Mouse (Mus musculus) hindbrain, embryonic 10.5 days (tissue): ENCODE measurements around the gene Klhl9. TPM values are rescaled to one million over a fixed set of nuclear protein-coding genes. Genes with fewer than 3 reads are reported as not detected.
"Not testable (repeated sequence)": the region's sequence is repeated elsewhere in the genome, so short reads cannot be mapped to it uniquely, and the experiment has no call there.

Experiments used
- DNase-seq: peaks from one replicate; pipeline ENCODE4 v3.0.0-alpha.2; 2017; ENCODE audit warnings: low spot score
- H3K27ac ChIP-seq: fragments of 300-500 bp; sonication (generic); 2 replicates; pipeline ENCODE4 v1.5.1; 2016; ENCODE audit warnings: mild to moderate bottlenecking, moderate library complexity
- H3K27me3 ChIP-seq: fragments of 300-500 bp; sonication (generic); 2 replicates; pipeline ENCODE4 v1.6.1; 2016; ENCODE audit warnings: mild to moderate bottlenecking; ENCODE audit not compliant: poor library complexity, insufficient read depth, severe bottlenecking
- H3K36me3 ChIP-seq: fragments of 300-500 bp; sonication (generic); 2 replicates; pipeline ENCODE4 v1.6.1; 2016; ENCODE audit warnings: mild to moderate bottlenecking, moderate library complexity
- H3K4me1 ChIP-seq: fragments of 300-500 bp; sonication (generic); replicated peaks from 2 replicates; pipeline ENCODE4 v1.6.1; 2016; ENCODE audit warnings: mild to moderate bottlenecking
- H3K4me3 ChIP-seq: fragments of 300-500 bp; sonication (generic); 2 replicates; pipeline ENCODE4 v1.5.1; 2016; ENCODE audit warnings: mild to moderate bottlenecking, moderate library complexity
- H3K9me3 ChIP-seq: fragments of 300-500 bp; sonication (generic); 2 replicates; pipeline ENCODE4 v1.6.1; 2016; ENCODE audit warnings: mild to moderate bottlenecking, moderate library complexity
- WGBS: fragments of 180-500 bp; shearing (Covaris S2); methylation state at CpG from one replicate; pipeline ENCODE4 v1.1.7; 2016; 5-methylcytosine and 5-hydroxymethylcytosine counted together
- polyA plus RNA-seq: library from polyadenylated mRNA; unstranded; fragments of >200 nt; fragmentation: Nextera tagmentation; extraction: Ambion mirVana; gene quantifications from 2 replicates; pipeline ENCODE4 v1.2.1, GENCODE M21; 2016

The Klhl9 gene
- 74.4 and 90.5 TPM in 2 replicates for polyA plus RNA-seq

- under 1% methylated on average over 82 of the region's 82 CpGs for WGBS
- H3K27me3 ChIP-seq, result no peaks in the 10 kb centered on the region
- peaks cover 40% of the 10 kb centered on the region for H3K36me3 ChIP-seq
These were observed at the start of gene Klhl9, which contains the start of gene Gm26566 for GRCm38 (mm10) chr4:88721791-88722721. Klhl9 (minus strand) TSS chr4:88722465. Gm26566 (plus strand) TSS chr4:88721805.

DNA sequence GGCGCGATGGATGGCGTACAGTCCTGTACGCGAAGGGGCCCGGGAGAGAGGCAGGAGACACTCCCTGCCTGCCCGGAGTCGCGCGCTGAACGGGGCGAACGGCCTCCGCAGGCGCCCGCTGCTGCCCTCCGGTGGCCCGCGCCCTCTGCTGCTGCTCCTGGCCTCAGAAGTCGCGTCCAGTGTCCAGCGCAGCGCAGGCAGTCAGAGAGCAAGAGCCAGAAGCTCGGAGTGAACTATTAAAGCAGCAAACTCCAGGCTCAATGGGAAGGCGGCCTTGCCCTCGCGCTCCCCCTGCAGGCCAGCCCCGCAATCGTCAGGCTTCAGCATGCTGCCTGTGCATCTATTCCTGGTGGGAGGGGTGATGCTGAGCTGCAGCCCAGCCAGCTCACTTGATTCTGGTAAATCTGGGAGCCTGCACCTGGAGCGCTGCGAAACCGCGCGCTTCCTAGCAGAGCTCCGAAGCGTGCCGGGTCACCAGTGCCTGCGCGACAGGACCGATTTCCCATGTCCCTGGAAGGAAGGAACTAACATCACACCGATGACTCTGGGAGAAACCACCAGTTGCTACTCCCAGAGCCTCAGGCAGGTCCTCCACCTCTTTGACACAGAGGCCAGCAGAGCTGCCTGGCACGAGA is 41.2 kb upstream of the Klhl9 start:
- H3K27me3 ChIP-seq, H3K4me1 ChIP-seq, H3K27ac ChIP-seq, H3K36me3 ChIP-seq, H3K9me3 ChIP-seq: not testable (repeated sequence)
- peak overlapping the region; percentile 40 for H3K4me3 ChIP-seq
- WGBS, result 2% methylated on average over 42 of the region's 42 CpGs
- peak; percentile 79 for DNase-seq

More at GRCm38 (mm10) chr4:88721791-88722721, at the start of gene Klhl9, which contains the start of gene Gm26566:
- Histone ChIP-seq H3K9me3 (no peaks in the 10 kb centered on the region), H3K4me1 (peaks cover 37% of the 10 kb centered on the region), H3K4me3 (peak within 1 kb of the TSS; percentile 95), H3K27ac (peak within 1 kb of the TSS; percentile 99)
- peak; percentile 96 for DNase-seq

- not testable (repeated sequence) for H3K9me3 ChIP-seq, DNase-seq, H3K4me3 ChIP-seq, H3K27ac ChIP-seq, H3K4me1 ChIP-seq, H3K27me3 ChIP-seq, H3K36me3 ChIP-seq
- 54% methylated on average over 9 of the region's 9 CpGs for WGBS
These were observed 40.1 kb upstream of the Klhl9 start for GRCm38 (mm10) chr4:88762341-88762740.

- not testable (repeated sequence) for DNase-seq, H3K4me3 ChIP-seq, H3K27ac ChIP-seq, H3K27me3 ChIP-seq, H3K9me3 ChIP-seq, H3K4me1 ChIP-seq, H3K36me3 ChIP-seq
- WGBS, result 78% methylated on average over 6 of the region's 8 CpGs
These were observed 39.5 kb upstream of the Klhl9 start for GRCm38 (mm10) chr4:88761776-88762175.

DNA sequence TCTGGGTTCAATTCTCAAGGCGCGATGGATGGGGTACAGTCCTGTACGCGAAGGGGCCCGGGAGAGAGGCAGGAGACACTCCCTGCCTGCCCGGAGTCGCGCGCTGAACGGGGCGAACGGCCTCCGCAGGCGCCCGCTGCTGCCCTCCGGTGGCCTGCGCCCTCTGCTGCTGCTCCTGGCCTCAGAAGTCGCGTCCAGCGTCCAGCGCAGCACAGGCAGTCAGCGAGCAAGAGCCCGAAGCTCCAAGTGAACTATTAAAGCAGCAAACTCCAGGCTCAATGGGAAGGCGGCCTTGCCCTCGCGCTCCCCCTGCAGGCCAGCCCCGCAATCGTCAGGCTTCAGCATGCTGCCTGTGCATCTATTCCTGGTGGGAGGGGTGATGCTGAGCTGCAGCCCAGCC is 38.2 kb upstream of the Klhl9 start:
- peak; percentile 75 for DNase-seq
- H3K27ac ChIP-seq, H3K4me1 ChIP-seq, H3K36me3 ChIP-seq, H3K27me3 ChIP-seq, H3K9me3 ChIP-seq: not testable (repeated sequence)
- H3K4me3 ChIP-seq, result peak overlapping the region; percentile 43
- WGBS, result under 1% methylated on average over 28 of the region's 28 CpGs

DNA sequence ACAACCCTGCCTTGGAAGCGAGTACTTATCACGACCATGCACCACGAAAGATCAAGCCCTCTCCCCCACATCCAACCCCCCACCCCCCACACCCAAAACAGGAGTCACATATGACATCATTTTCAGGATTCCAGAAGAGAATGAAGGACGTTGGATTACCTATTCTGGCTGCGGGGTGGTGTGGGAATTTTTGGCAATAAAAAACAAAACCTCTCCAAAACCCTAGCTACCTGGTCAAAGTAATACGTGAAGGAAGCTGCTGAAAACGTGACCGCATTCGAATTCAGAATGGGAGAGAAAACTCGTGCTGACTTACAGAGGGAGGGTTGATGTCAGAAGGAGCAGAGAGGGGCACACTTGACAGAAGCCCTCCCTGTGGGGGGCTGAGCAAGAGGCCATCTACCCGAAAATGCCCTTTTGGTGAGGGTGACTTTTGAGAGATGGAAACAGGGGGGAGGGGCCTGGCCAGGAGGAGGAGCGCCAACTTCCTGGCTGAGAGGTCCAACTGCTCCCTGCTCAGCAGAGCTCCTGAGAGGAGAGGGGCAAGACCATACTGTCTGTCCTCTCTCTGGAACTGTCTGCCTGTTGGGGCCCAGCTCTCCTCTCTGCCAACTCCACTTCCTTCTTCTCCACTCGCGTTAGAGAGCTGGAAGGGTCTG is 37.5 kb upstream of the Klhl9 start, which contains the start of gene Gm13283:
Gene Gm13283, plus strand, starts transcription at position 510 of the 659 bp plus-strand sequence.
- DNase-seq, H3K27ac ChIP-seq, H3K27me3 ChIP-seq, H3K36me3 ChIP-seq, H3K9me3 ChIP-seq, H3K4me1 ChIP-seq: not testable (repeated sequence)
- H3K4me3 ChIP-seq, result peak within 1 kb of the TSS; percentile 43
- WGBS, result 22% methylated on average over 11 of the region's 14 CpGs

DNA sequence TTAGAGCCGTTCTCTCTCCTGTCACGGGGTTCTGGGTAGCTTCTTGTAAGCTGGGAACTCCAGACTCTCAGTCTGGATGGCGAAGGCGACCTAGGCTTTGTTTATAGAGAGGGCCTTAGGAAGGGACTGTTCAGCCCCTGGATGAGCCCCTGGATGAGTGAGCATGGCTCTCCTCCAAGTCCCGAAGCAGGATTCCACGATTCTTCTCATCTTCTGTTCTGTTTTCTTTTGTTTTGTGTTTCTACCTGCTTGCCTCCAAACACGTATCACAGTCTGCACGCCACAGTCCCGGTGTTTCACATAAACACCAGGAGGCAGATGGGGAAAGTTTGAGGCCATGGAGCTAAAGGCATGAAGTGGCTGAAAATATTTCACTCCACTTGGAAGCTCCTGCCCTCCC is 36.5 kb upstream of the Klhl9 start:
- not testable (repeated sequence) for H3K4me3 ChIP-seq, H3K36me3 ChIP-seq, DNase-seq, H3K27ac ChIP-seq, H3K4me1 ChIP-seq, H3K27me3 ChIP-seq, H3K9me3 ChIP-seq
- 89% methylated on average over 9 of the region's 9 CpGs for WGBS

DNA sequence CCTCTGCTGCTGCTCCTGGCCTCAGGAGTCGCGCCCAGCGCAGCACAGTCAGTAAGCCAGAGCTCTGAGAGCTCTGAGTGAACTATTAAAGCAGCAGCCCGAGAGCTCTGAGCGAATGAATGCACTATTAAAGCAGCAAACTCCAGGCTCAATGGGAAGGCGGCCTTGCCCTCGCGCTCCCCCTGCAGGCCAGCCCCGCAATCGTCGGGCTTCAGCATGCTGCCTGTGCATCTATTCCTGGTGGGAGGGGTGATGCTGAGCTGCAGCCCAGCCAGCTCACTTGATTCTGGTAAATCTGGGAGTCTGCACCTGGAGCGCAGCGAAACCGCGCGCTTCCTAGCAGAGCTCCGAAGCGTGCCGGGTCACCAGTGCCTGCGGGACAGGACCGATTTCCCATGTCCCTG is 35.4 kb upstream of the Klhl9 start:
- not testable (repeated sequence) for H3K4me1 ChIP-seq, H3K36me3 ChIP-seq, H3K27me3 ChIP-seq, H3K9me3 ChIP-seq
- peak; percentile 88 for DNase-seq
- Histone ChIP-seq H3K27ac (peak overlapping the region; percentile 90), H3K4me3 (peak overlapping the region; percentile 60)
- WGBS, result under 1% methylated on average over 21 of the region's 21 CpGs

- WGBS, result 13% methylated on average over 29 of the region's 31 CpGs
- not testable (repeated sequence) for H3K9me3 ChIP-seq, H3K4me1 ChIP-seq, H3K27me3 ChIP-seq, H3K36me3 ChIP-seq
- Histone ChIP-seq H3K4me3 (peak overlapping the region; percentile 60), H3K27ac (peak overlapping the region; percentile 90)
- peak; percentile 60 for DNase-seq
These were observed 34.6 kb upstream of the Klhl9 start for GRCm38 (mm10) chr4:88756581-88757513.

DNA sequence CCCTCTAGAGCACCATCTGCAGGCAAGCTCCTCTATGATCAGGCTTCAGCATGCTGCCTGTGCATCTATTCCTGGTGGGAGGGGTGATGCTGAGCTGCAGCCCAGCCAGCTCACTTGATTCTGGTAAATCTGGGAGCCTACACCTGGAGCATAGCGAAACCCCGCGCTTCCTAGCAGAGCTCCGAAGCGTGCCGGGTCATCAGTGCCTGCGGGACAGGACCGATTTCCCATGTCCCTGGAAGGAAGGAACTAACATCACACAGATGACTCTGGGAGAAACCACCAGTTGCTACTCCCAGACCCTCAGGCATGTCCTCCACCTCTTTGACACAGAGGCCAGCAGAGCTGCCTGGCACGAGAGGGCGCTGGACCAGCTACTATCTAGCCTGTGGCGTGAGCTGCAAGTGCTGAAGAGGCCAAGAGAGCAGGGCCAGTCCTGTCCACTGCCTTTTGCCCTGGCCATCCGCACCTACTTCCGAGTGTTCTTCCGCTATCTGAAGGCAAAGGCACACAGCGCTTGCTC is 32.6 kb upstream of the Klhl9 start, which contains the start of gene Gm13271:
Gene Gm13271, plus strand, starts transcription at position 51 of the 523 bp plus-strand sequence.
- not testable (repeated sequence) for H3K9me3 ChIP-seq, DNase-seq, H3K36me3 ChIP-seq, H3K27ac ChIP-seq, H3K4me3 ChIP-seq, H3K4me1 ChIP-seq, H3K27me3 ChIP-seq
- WGBS, result 75% methylated on average over 15 of the region's 15 CpGs

GRCm38 (mm10) chr4:88749926-88750325 is 27.7 kb upstream of the Klhl9 start:
- no peak overlapping the region for H3K27ac ChIP-seq
- no peak for DNase-seq
- H3K4me3 ChIP-seq, result no peak overlapping the region
- 63% methylated on average over 6 of the region's 6 CpGs for WGBS
- no peaks in the 10 kb centered on the region for H3K36me3 ChIP-seq
- H3K4me1 ChIP-seq, result no peaks in the 10 kb centered on the region
- no peaks in the 10 kb centered on the region for H3K27me3 ChIP-seq
- H3K9me3 ChIP-seq, result no peaks in the 10 kb centered on the region

DNA sequence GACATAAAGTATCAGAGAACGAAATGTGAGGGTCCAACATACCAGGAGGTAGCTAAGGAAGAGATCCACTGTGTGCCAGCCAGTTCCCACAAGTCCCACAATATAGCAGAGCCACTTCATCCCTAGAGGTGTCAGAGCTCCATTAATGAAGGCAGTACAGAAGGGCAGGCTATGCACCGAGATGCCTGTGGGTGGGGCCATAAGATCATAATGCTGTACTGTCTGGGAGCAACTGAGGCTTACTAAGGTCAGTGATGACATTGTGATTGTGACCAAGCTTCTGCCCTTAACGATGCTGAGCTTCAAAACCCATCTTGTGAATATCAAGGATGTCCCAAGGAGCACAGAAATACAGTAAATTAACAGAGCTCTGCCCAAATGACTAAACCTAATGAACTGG is 21.9 kb upstream of the Klhl9 start:
- no peaks in the 10 kb centered on the region for H3K9me3 ChIP-seq
- 84% methylated on average over 3 of the region's 3 CpGs for WGBS
- no peak overlapping the region for H3K4me3 ChIP-seq
- no peaks in the 10 kb centered on the region for H3K27me3 ChIP-seq
- H3K27ac ChIP-seq, result no peak overlapping the region
- no peaks in the 10 kb centered on the region for H3K4me1 ChIP-seq
- DNase-seq, result no peak
- no peaks in the 10 kb centered on the region for H3K36me3 ChIP-seq
